11 mouse cellular contexts compared by ENCODE assay signal in genomic region chr5:41762141-41762946, GRCm38 (mm10). TPM values are rescaled to one million over a fixed set of nuclear protein-coding genes. Genes with fewer than 3 reads are reported as not detected.
A peak's percentile ranks its signal among the peaks of the same experiment; 100 is the strongest.
DNase-seq lines count a peak whose midpoint lies in the region; ATAC-seq lines count a peak whose summit lies in the region.
"Had no signal": no experiment of that assay in that cellular context is flagged by ENCODE, and none has a peak within 500 bp of the region (broad histone marks: within the 10 kb centered on the region; RNA-seq: fewer than 3 reads in every experiment).

No protein-coding gene starts in this region.

- H3K9ac ChIP-seq in liver, embryonic 12.5 days = no peak overlapping the region

- H3K4me2 ChIP-seq in liver, embryonic 12.5 days = peak overlapping the region; percentile 41

- no peaks in the 10 kb centered on the region for H3K36me3 ChIP-seq in megakaryocyte, embryonic 14.5 days (replicated peaks; ENCODE audit: low read length)
- H3K36me3 ChIP-seq in liver, embryonic 12.5 days = no peaks in the 10 kb centered on the region

- DNase-seq in embryo, embryonic 10.5 days (ENCODE audit: low spot score) = peak; percentile 56
- DNase-seq in embryo, embryonic 10 days (ENCODE audit: low spot score) = no peak
- no peak for DNase-seq in natural killer cell, adult 2 months (ENCODE audit: low spot score in 2 of 2)
- DNase-seq in left cerebral cortex, adult 9 months (ENCODE audit: low spot score in 2 of 2) = no peak
- no peak for DNase-seq in thymus, postnatal 4 days
- DNase-seq: right cerebral cortex, postnatal 4 days had no signal

- no peaks in the 10 kb centered on the region for H3K9me3 ChIP-seq in megakaryocyte, embryonic 14.5 days
- H3K9me3 ChIP-seq in liver, embryonic 12.5 days (replicated peaks) = no peaks in the 10 kb centered on the region

- ATAC-seq in megakaryocyte, adult 5-6 weeks (ENCODE audit: poor library complexity, severe bottlenecking) = no peak
- ATAC-seq in liver, embryonic 12.5 days = no peak

- WGBS in liver, embryonic 12.5 days (ENCODE audit: insufficient replicate concordance) = 3% methylated on average over 27 of the region's 27 CpGs

- H3K4me1 ChIP-seq in megakaryocyte, embryonic 14.5 days = peaks cover 65% of the 10 kb centered on the region
- H3K4me1 ChIP-seq in liver, embryonic 12.5 days = peaks cover 16% of the 10 kb centered on the region

- H3K27ac ChIP-seq in liver, embryonic 12.5 days = no peak overlapping the region

- H3K4me3 ChIP-seq in megakaryocyte, embryonic 14.5 days (replicated peaks) = peak overlapping the region; percentile 85
- H3K4me3 ChIP-seq in liver, embryonic 12.5 days = peak overlapping the region; percentile 17; the same call in 1 of the 2 replicates

- H3K27me3 ChIP-seq in megakaryocyte, embryonic 14.5 days (replicated peaks) = peaks cover 94% of the 10 kb centered on the region
- peaks cover 98% of the 10 kb centered on the region for H3K27me3 ChIP-seq in liver, embryonic 12.5 days (replicated peaks)

RNA-seq across cellular contexts. Expression of gene Nkx3-2, which starts 2.0 kb away (rescaled TPM):
- polyA plus RNA-seq in megakaryocyte, embryonic 14.5 days (2012; ENCODE audit: insufficient read depth, low replicate concordance) = not detected in 2 replicates
- total RNA-seq in megakaryocyte, adult 5-6 weeks (2015) = not detected in 2 replicates
- total RNA-seq in megakaryocyte, adult 5-6 weeks (2017) = not detected in 2 replicates
- polyA plus RNA-seq in liver, embryonic 12.5 days (2016; fragmentation: Nextera tagmentation; extraction: Ambion mirVana) = 0.07 and 0.43 TPM in 2 replicates
- total RNA-seq: gastrocnemius, adult 8-10 months had no signal
- polyA plus RNA-seq: liver, embryonic 16.5 days had no signal

RNA-seq across cellular contexts. Expression of gene Rab28, which starts 54.4 kb away (rescaled TPM):
- polyA plus RNA-seq in megakaryocyte, embryonic 14.5 days (2012; ENCODE audit: insufficient read depth, low replicate concordance) = 42.6 and 132 TPM in 2 replicates
- total RNA-seq in megakaryocyte, adult 5-6 weeks (2015) = 37.6 and 38.7 TPM in 2 replicates
- 23.7 and 30.2 TPM in 2 replicates for total RNA-seq in megakaryocyte, adult 5-6 weeks (2017)
- 30.2 and 31.4 TPM in 2 replicates for polyA plus RNA-seq in liver, embryonic 12.5 days (2016; fragmentation: Nextera tagmentation; extraction: Ambion mirVana)
